Mouse (Mus musculus) hindbrain, embryonic 15.5 days (tissue): Measurements from ENCODE around the gene Ccl12. TPM values are rescaled to one million over a fixed set of nuclear protein-coding genes. Genes with fewer than 3 reads are reported as not detected.

Source experiments
- polyA plus RNA-seq: library from polyadenylated mRNA; unstranded; fragments of >200 nt; fragmentation: Nextera tagmentation; extraction: Ambion mirVana; gene quantifications from 2 replicates; pipeline ENCODE4 v1.2.1, GENCODE M21; 2015

The Ccl12 gene
- polyA plus RNA-seq, 1 experiment from 2014 or later: 1.4 TPM

Other genes starting within 250 kb of the Ccl12 start
- gene 5530401A14Rik, start 241.2 kb upstream of the Ccl12 start, polyA plus RNA-seq: 0.73 and 1.2 TPM in 2 replicates
- 17.0 and 17.7 TPM in 2 replicates for gene Asic2, start 133.4 kb upstream of the Ccl12 start, polyA plus RNA-seq
- 0.73 and 1.4 TPM in 2 replicates for gene Ccl2, start 66.3 kb upstream of the Ccl12 start, polyA plus RNA-seq
- gene Gm17268, start 63.3 kb upstream of the Ccl12 start, polyA plus RNA-seq: not detected in 2 replicates
- gene Ccl7, start 56.1 kb upstream of the Ccl12 start, polyA plus RNA-seq: 0.78 and 1.4 TPM in 2 replicates
- 0.27 and 0.54 TPM in 2 replicates for gene Ccl11, start 44.0 kb upstream of the Ccl12 start, polyA plus RNA-seq
- not detected in 2 replicates for gene Ccl8, start 13.3 kb downstream of the Ccl12 start, polyA plus RNA-seq
- 0.66 and 0.81 TPM in 2 replicates for gene Ccl1, start 203.8 kb downstream of the Ccl12 start, polyA plus RNA-seq